Mouse (Mus musculus): ENCODE results near the gene Ccdc57. TPM values are rescaled to one million over a fixed set of nuclear protein-coding genes. Genes with fewer than 3 reads are reported as not detected.

Gene Ccdc57
- polyA plus RNA-seq, 1 experiment = 2.0 TPM

- Histone ChIP-seq H3K4me1 (peaks cover 64% of the 10 kb centered on the region), H3K27me3 (replicated peaks) (peaks cover 8% of the 10 kb centered on the region), H3K36me3 (replicated peaks; ENCODE audit: low read length) (peaks cover 5% of the 10 kb centered on the region), H3K4me3 (replicated peaks) (no peak overlapping the region), H3K9me3 (no peaks in the 10 kb centered on the region)
- TF ChIP-seq FLI1 (IDR thresholded peaks at IDR 0.05; ENCODE audit: low read length) (no peak), GATA1 (IDR thresholded peaks at IDR 0.05; ENCODE audit: borderline replicate concordance, low read length) (no peak)
Measured at GRCm38 (mm10) chr11:120945266-120945665, 12.6 kb upstream of the Ccdc57 start.

- H3K4me1 ChIP-seq = peaks cover 62% of the 10 kb centered on the region
- H3K9me3 ChIP-seq = no peaks in the 10 kb centered on the region
- no peak overlapping the region for H3K4me3 ChIP-seq (replicated peaks)
- peaks cover 8% of the 10 kb centered on the region for H3K27me3 ChIP-seq (replicated peaks)
- TF ChIP-seq GATA1 (IDR thresholded peaks at IDR 0.05; ENCODE audit: borderline replicate concordance, low read length) = no peak
- no peak for TF ChIP-seq FLI1 (IDR thresholded peaks at IDR 0.05; ENCODE audit: low read length)
- no peaks in the 10 kb centered on the region for H3K36me3 ChIP-seq (replicated peaks; ENCODE audit: low read length)
Measured at GRCm38 (mm10) chr11:120940959-120941358, 8.3 kb upstream of the Ccdc57 start.

- TF ChIP-seq FLI1 (IDR thresholded peaks at IDR 0.05; ENCODE audit: low read length) (no peak), GATA1 (IDR thresholded peaks at IDR 0.05; ENCODE audit: borderline replicate concordance, low read length) (no peak)
- H3K4me1 ChIP-seq = peaks cover 63% of the 10 kb centered on the region
- H3K9me3 ChIP-seq = no peaks in the 10 kb centered on the region
- H3K27me3 ChIP-seq (replicated peaks) = peaks cover 6% of the 10 kb centered on the region
- no peaks in the 10 kb centered on the region for H3K36me3 ChIP-seq (replicated peaks; ENCODE audit: low read length)
- peak overlapping the region; percentile 6 for H3K4me3 ChIP-seq (replicated peaks)
Measured at GRCm38 (mm10) chr11:120939712-120940341, 7.2 kb upstream of the Ccdc57 start.

- TF ChIP-seq GATA1 (IDR thresholded peaks at IDR 0.05; ENCODE audit: borderline replicate concordance, low read length) (no peak), FLI1 (IDR thresholded peaks at IDR 0.05; ENCODE audit: low read length) (no peak)
- Histone ChIP-seq H3K4me1 (peaks cover 69% of the 10 kb centered on the region), H3K9me3 (no peaks in the 10 kb centered on the region), H3K4me3 (replicated peaks) (peak overlapping the region; percentile 34), H3K36me3 (replicated peaks; ENCODE audit: low read length) (no peaks in the 10 kb centered on the region), H3K27me3 (replicated peaks) (peaks cover 2% of the 10 kb centered on the region)
Measured at GRCm38 (mm10) chr11:120938795-120939194, 6.1 kb upstream of the Ccdc57 start.

GRCm38 (mm10) chr11:120937976-120938375 is 5.3 kb upstream of the Ccdc57 start:
- Histone ChIP-seq H3K4me3 (replicated peaks) (peak overlapping the region; percentile 39), H3K36me3 (replicated peaks; ENCODE audit: low read length) (no peaks in the 10 kb centered on the region), H3K27me3 (replicated peaks) (no peaks in the 10 kb centered on the region), H3K9me3 (no peaks in the 10 kb centered on the region), H3K4me1 (peaks cover 77% of the 10 kb centered on the region)
- TF ChIP-seq GATA1 (IDR thresholded peaks at IDR 0.05; ENCODE audit: borderline replicate concordance, low read length) (no peak), FLI1 (IDR thresholded peaks at IDR 0.05; ENCODE audit: low read length) (no peak)

- TF ChIP-seq GATA1 (IDR thresholded peaks at IDR 0.05; ENCODE audit: borderline replicate concordance, low read length) (no peak), FLI1 (IDR thresholded peaks at IDR 0.05; ENCODE audit: low read length) (no peak)
- H3K27me3 ChIP-seq (replicated peaks) = no peaks in the 10 kb centered on the region
- H3K4me3 ChIP-seq (replicated peaks) = no peak overlapping the region
- H3K36me3 ChIP-seq (replicated peaks; ENCODE audit: low read length) = peaks cover 27% of the 10 kb centered on the region
- H3K4me1 ChIP-seq = peaks cover 88% of the 10 kb centered on the region
- H3K9me3 ChIP-seq = peaks cover 6% of the 10 kb centered on the region; the same call in 1 of the 2 replicates
Measured at GRCm38 (mm10) chr11:120931479-120931878, 1.2 kb downstream of the Ccdc57 start.

GRCm38 (mm10) chr11:120928468-120928867 is 4.2 kb downstream of the Ccdc57 start:
- Histone ChIP-seq H3K4me3 (replicated peaks) (no peak overlapping the region), H3K4me1 (peaks cover 86% of the 10 kb centered on the region), H3K36me3 (replicated peaks; ENCODE audit: low read length) (peaks cover 56% of the 10 kb centered on the region)

GRCm38 (mm10) chr11:120922528-120922927 is 10.1 kb downstream of the Ccdc57 start:
- no peak overlapping the region for H3K4me3 ChIP-seq (replicated peaks)
- peaks cover 62% of the 10 kb centered on the region for H3K4me1 ChIP-seq
- peaks cover 77% of the 10 kb centered on the region for H3K36me3 ChIP-seq (replicated peaks; ENCODE audit: low read length)
- no peaks in the 10 kb centered on the region for H3K27me3 ChIP-seq (replicated peaks)
- TF ChIP-seq GATA1 (IDR thresholded peaks at IDR 0.05; ENCODE audit: borderline replicate concordance, low read length) (no peak), FLI1 (IDR thresholded peaks at IDR 0.05; ENCODE audit: low read length) (no peak)
- H3K9me3 ChIP-seq = no peaks in the 10 kb centered on the region

More at GRCm38 (mm10) chr11:120928468-120928867, 4.2 kb downstream of the Ccdc57 start:
- Histone ChIP-seq H3K27me3 (replicated peaks) (no peaks in the 10 kb centered on the region), H3K9me3 (peaks cover 6% of the 10 kb centered on the region; the same call in 1 of the 2 replicates)
- TF ChIP-seq FLI1 (IDR thresholded peaks at IDR 0.05; ENCODE audit: low read length) (no peak), GATA1 (IDR thresholded peaks at IDR 0.05; ENCODE audit: borderline replicate concordance, low read length) (no peak)

GRCm38 (mm10) chr11:120917756-120918155 is 14.9 kb downstream of the Ccdc57 start:
- no peak for TF ChIP-seq GATA1 (IDR thresholded peaks at IDR 0.05; ENCODE audit: borderline replicate concordance, low read length)
- no peak for TF ChIP-seq FLI1 (IDR thresholded peaks at IDR 0.05; ENCODE audit: low read length)
- H3K36me3 ChIP-seq (replicated peaks; ENCODE audit: low read length) = peaks cover 67% of the 10 kb centered on the region
- H3K9me3 ChIP-seq = no peaks in the 10 kb centered on the region
- H3K4me1 ChIP-seq = peaks cover 34% of the 10 kb centered on the region
- no peaks in the 10 kb centered on the region for H3K27me3 ChIP-seq (replicated peaks)
- no peak overlapping the region for H3K4me3 ChIP-seq (replicated peaks)

- TF ChIP-seq FLI1 (IDR thresholded peaks at IDR 0.05; ENCODE audit: low read length) (no peak), GATA1 (IDR thresholded peaks at IDR 0.05; ENCODE audit: borderline replicate concordance, low read length) (no peak)
- H3K27me3 ChIP-seq (replicated peaks) = no peaks in the 10 kb centered on the region
- peaks cover 26% of the 10 kb centered on the region for H3K4me1 ChIP-seq
- no peak overlapping the region for H3K4me3 ChIP-seq (replicated peaks)
- peaks cover 61% of the 10 kb centered on the region for H3K36me3 ChIP-seq (replicated peaks; ENCODE audit: low read length)
- no peaks in the 10 kb centered on the region for H3K9me3 ChIP-seq
Measured at GRCm38 (mm10) chr11:120916477-120916876, 16.2 kb downstream of the Ccdc57 start.
